Mouse (Mus musculus) yolk sac, embryonic 10.5 days (tissue): ENCODE data around the gene Serpinb1b.
"Not testable (repeated sequence)": the region's sequence is repeated elsewhere in the genome, so short reads cannot be mapped to it uniquely, and the experiment has no call there.

ENCODE experiments used
- DNase-seq: peaks from one replicate; pipeline ENCODE4 v3.0.0-alpha.2; 2017; ENCODE audit warnings: low spot score

The Serpinb1b gene

DNA sequence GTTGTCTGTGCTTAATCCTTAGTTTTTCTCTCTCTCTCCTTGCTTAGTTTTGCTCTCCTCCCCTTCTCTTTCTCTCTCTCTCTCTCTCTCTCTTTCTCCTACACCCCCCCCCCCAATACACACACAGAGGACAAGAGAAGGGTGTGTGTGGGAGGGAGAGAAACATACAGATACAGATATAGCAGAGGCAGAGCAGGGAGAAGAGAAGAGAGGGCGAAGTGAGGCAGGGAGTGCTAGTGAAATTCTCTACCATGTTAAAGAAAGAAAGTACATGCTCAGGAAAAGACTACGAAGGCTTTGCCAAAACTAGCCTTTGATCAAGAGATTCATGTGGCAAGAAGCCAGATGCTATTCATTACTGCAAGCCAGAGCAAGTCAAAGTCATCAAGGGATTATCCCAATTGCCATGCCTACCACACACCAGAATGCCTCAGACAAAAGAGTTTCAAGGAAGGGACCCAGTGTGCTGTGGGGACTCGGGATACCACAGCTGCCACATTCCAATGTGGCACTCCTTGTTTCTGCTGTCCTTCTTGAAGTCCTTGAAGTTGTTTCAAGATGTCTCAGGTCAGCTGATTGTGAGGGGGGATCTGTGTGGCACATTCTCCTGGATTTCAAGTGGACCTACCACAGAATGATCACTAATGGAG is at the start of gene Serpinb1b:
Gene Serpinb1b, plus strand, starts transcription at position 520 of the 650 bp plus-strand sequence.
- no peak for DNase-seq

GRCm38 (mm10) chr13:33029478-33029877 is 48.9 kb upstream of the Serpinb1b start:
- DNase-seq = not testable (repeated sequence)

DNA sequence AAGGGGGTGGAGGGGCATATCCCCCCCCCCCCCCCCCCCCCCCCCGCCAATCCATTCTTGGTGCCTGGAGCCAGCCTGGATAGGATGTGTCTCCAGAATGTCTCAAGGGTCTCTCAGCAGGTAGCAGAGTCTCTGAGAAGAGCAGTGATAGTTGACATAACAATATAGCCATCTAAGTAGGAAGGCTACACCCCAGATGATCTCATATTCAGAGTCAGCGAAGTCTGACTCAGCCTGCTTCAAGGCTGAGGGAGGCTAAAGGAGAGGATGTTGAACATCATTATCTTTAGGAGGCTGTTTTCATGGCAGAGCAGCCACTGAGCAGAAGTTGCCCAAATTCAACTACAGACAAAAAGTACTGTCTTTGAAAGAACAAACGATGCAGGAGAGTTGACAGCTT is 48.1 kb upstream of the Serpinb1b start:
- no peak for DNase-seq

GRCm38 (mm10) chr13:33035506-33035905 is 42.9 kb upstream of the Serpinb1b start:
- no peak for DNase-seq

GRCm38 (mm10) chr13:33043542-33043941 is 34.8 kb upstream of the Serpinb1b start:
- DNase-seq = no peak

DNA sequence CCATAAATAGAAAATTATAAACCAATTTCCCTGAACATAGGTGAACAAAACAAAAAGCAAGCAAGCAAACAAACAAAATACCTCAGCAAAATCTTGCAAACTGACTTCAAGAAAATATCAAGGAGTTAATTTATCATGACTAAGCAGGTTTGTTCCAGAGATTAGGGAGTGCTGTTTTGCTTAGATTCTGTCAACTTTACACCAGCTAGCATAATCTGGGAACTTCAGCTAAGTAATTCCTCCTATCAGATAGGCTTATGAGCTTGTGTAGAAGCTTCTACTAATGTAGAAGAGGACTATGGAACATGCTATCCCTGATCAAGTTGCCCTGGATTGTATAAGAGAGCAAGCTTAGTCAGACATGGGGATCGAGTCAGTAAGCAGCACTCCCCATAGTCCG is 31.1 kb upstream of the Serpinb1b start:
- no peak for DNase-seq

GRCm38 (mm10) chr13:33048187-33048586 is 30.2 kb upstream of the Serpinb1b start:
- no peak for DNase-seq

- no peak for DNase-seq
These were observed 26.7 kb upstream of the Serpinb1b start for GRCm38 (mm10) chr13:33051697-33052096.

DNA sequence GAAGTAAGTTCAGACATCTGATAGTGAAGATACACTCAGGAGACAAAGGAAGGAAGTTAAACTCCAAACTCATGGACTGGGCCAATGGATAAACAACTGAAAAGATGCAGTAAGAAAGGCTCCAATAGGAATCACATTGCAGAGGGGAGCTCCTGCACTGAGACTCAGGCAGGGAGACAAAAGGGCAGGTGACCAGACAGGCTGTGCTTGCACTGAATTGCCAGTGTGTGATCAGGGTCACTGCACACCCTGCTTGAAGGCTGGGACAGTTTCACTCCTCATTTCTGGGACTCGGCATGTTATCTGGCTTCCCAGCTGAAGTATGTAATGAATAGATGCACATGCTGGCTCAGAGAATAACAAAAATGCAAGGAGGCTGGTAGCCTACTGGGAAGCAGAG is 15.3 kb upstream of the Serpinb1b start:
- DNase-seq = no peak

- DNase-seq = no peak
These were observed 10.9 kb upstream of the Serpinb1b start for GRCm38 (mm10) chr13:33067387-33067977.

DNA sequence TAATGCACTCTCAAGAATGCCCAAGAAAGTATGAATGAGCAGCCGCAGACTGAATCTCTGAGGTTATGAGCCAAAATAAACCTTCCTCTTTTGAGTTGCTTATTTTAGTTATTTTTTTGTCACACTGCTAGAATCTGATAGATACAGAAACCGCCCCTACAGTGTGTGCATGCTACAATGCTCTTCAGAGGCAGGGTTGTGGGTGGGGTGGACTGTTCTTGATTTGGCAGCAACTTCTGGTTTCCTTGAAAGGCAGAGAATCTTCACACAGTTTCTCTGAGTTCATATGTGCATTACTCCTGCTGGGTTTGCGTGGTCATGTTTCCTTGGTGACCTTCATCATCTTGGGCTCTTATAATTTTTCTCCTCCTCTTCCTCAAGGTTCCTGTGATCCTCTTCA is 10.2 kb upstream of the Serpinb1b start:
- DNase-seq = no peak

- no peak for DNase-seq
These were observed 6.6 kb upstream of the Serpinb1b start for GRCm38 (mm10) chr13:33071776-33072175.

DNA sequence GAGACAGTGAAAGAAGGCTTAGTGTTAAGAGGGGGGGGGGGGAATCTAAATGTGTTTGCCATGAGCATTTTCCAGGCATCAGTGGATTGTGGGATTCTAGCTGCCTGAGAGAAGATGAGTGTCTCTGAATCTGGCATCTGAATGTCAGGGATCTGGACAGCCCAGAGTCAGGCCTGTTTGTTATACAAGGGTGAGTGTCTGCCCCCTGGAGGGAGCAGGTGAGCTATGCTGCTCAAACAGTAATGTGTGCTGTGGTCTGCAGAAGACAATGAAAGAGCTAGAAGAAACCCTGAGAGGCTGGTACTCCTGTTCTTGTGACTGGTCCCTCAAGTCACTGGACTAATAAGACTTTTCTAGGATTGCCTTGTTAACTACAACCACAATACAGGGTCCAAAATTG is 4.3 kb upstream of the Serpinb1b start:
- DNase-seq = peak; percentile 42

GRCm38 (mm10) chr13:33076247-33076646 is 2.1 kb upstream of the Serpinb1b start:
- DNase-seq = no peak

GRCm38 (mm10) chr13:33077026-33077685 is 1.2 kb upstream of the Serpinb1b start:
- DNase-seq = no peak

GRCm38 (mm10) chr13:33079391-33079790 is 1.0 kb downstream of the Serpinb1b start:
- DNase-seq = peak; percentile 25

- peak; percentile 38 for DNase-seq
These were observed 2.0 kb downstream of the Serpinb1b start for GRCm38 (mm10) chr13:33080356-33080755.

DNA sequence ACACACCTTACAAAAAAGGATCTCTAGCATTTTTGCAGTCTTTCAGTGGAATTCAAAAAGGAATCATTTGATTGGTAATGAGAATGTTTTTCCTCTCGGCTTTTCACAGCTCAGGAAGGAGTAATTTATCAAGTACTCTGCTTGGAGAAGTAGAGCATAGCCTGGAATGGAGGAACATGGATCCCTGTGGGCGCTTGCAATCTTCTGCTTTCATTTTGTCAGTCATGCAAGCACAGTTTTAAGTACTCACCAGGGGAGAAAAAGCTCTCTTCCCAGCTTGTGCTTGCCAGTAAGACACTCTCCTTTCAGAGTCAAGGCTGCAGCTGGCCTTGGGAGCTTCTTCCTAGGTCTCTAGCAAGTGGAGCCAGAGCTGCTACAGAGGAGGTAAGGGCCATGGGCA is 5.5 kb downstream of the Serpinb1b start:
- no peak for DNase-seq

GRCm38 (mm10) chr13:33084975-33085694 is 6.8 kb downstream of the Serpinb1b start:
- DNase-seq = peak; percentile 45

- no peak for DNase-seq
These were observed 7.5 kb downstream of the Serpinb1b start for GRCm38 (mm10) chr13:33085695-33086432.

DNA sequence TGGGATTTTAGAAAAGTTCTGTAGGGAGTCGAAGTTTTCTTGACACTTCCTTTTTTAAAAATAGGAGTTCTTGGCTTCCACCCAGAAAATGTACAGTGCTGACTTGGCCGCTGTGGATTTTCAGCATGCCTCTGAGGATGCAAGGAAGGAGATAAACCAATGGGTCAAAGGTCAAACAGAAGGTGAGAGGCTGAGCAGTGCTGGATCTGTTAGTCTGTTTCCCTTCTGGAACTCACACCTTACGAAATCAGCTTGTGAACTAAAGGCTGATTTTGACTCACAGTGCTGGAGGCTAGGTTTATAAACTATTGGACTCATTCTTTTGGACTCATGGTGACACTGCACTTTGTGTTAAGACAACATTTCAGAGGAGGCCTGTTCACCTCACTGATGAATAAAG is 11.2 kb downstream of the Serpinb1b start:
- peak; percentile 63 for DNase-seq

DNA sequence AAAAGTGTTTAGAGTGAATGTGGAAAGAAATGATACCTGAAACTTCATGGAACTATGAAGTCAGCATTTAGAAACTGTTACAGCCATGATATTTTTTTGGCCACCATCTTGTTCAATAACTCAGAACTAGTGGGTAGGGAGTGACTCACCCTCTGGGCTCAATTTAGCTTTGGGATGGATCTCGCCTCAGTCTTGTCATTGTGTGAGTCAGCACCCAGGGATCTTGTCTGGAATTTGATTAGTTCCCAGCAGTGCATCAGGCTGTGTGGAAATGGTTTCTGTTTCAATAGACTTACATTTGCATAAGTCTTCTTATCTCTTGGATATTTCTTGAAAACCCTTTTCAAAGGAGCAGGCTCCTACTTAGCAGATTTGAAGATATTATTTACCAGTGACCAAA is 12.2 kb downstream of the Serpinb1b start:
- no peak for DNase-seq
